Mouse (Mus musculus) neural tube, embryonic 12.5 days (tissue): ENCODE results near the gene Pip5k1b. TPM values are rescaled to one million over a fixed set of nuclear protein-coding genes. Genes with fewer than 3 reads are reported as not detected.

Experiments used
- ATAC-seq: fragments of 200-750 bp; cut with Nextera tagmentation; 2 replicates; pipeline ENCODE4 v1.8.0; 2017; ENCODE audit warnings: low read depth, mild to moderate bottlenecking, moderate TSS enrichment, moderate library complexity; ENCODE audit not compliant: low FRiP score
- H3K27ac ChIP-seq: fragments of 300-500 bp; sonication (generic); 2 replicates; pipeline ENCODE4 v1.5.1; 2016
- H3K27me3 ChIP-seq: fragments of 300-500 bp; sonication (generic); replicated peaks from 2 replicates; pipeline ENCODE4 v1.6.1; 2016; ENCODE audit warnings: mild to moderate bottlenecking
- H3K36me3 ChIP-seq: fragments of 300-500 bp; sonication (generic); 2 replicates; pipeline ENCODE4 v1.6.1; 2016; ENCODE audit warnings: mild to moderate bottlenecking
- H3K4me1 ChIP-seq: fragments of 300-500 bp; sonication (generic); 2 replicates; pipeline ENCODE4 v1.6.1; 2016
- H3K4me2 ChIP-seq: fragments of 300-500 bp; sonication (generic); replicated peaks from 2 replicates; pipeline ENCODE4 v1.6.1; 2016; ENCODE audit warnings: mild to moderate bottlenecking
- H3K4me3 ChIP-seq: fragments of 300-500 bp; sonication (generic); 2 replicates; pipeline ENCODE4 v1.5.1; 2016
- H3K9ac ChIP-seq: fragments of 300-500 bp; sonication (generic); 2 replicates; pipeline ENCODE4 v1.6.1; 2016; ENCODE audit warnings: mild to moderate bottlenecking
- H3K9me3 ChIP-seq: fragments of 300-500 bp; sonication (generic); 2 replicates; pipeline ENCODE4 v1.6.1; 2016; ENCODE audit warnings: mild to moderate bottlenecking
- WGBS: fragments of 180-500 bp; shearing (Covaris S2); methylation state at CpG from one replicate; pipeline ENCODE4 v1.1.7; 2016; 5-methylcytosine and 5-hydroxymethylcytosine counted together
- polyA plus RNA-seq: library from polyadenylated mRNA; unstranded; fragments of >200 nt; fragmentation: Nextera tagmentation; extraction: Ambion mirVana; gene quantifications from 2 replicates; pipeline ENCODE4 v1.2.1, GENCODE M21; 2016

Gene Pip5k1b
- polyA plus RNA-seq, 1 experiment from 2014 or later: 1.7 TPM

DNA sequence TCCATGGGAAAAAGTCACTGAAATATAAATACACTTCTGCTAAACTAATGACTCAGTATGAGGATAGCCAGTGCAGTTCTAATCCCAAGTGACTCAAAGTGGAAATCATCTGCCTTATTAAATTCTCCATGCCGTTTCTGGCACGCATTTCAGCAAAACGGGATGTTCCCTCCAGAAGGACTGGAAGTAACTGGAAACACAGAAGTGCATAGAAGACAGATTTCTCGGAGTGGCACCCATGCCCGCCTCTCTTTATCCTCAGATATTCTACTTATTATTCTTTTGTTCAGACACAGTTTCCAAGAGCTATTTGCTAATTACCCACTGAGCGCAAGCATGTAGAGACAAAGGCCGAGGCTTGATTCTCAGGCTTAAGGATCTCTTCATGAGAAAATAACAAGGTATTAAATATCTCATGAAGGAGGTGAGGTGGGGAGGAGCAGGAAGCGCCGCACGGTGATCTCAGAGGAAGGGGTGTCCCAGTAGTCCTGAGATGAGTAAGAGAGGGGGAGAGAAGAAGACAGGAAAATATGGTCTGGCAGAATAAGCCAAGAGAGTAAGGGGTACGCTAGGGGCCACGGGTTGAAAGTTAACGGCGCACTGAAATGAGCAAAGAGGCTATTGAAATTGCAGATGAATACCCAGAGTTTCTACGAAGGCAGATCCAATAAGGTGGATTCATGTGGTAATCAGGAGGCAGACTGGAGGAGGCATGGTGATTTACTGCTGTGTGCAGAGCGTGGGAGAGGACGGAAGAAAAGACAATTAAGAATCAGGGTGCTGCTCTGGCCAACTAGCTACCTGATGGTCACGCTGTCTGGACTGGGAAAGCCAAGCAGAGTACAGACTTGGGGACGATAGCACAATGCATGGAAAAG lies 183.7 kb downstream of the Pip5k1b start:
- Histone ChIP-seq H3K4me1 (peaks cover 19% of the 10 kb centered on the region), H3K4me2 (peak overlapping the region; percentile 55), H3K9ac (peak overlapping the region; percentile 18; the same call in 1 of the 2 replicates), H3K36me3 (no peaks in the 10 kb centered on the region), H3K4me3 (no peak overlapping the region), H3K27me3 (no peaks in the 10 kb centered on the region), H3K27ac (peak overlapping the region; percentile 62; the same call in 1 of the 2 replicates), H3K9me3 (no peaks in the 10 kb centered on the region)
- peak; percentile 86 for ATAC-seq
- 22% methylated on average over 19 of the region's 19 CpGs for WGBS

DNA sequence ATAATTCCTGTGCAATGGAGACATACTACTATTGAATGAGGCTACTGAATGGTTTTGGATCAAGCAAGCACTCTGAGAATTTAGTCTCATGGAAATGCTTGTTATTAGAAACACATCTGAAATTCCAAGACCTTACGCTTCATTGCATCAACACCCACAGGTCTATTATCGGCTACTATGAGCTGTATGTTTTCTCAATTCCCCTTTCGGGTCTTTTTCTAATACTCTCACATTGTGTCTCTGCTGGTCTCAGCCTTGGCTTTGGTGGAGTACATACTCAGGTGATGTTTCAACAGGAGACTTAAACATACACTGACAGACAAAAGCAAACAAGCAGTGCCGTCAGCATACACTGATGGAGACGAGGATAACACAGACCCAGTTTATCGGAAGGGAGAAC lies 187.3 kb downstream of the Pip5k1b start:
- H3K36me3 ChIP-seq: no peaks in the 10 kb centered on the region
- no peak overlapping the region for H3K4me2 ChIP-seq
- no peak for ATAC-seq
- no peak overlapping the region for H3K27ac ChIP-seq
- H3K4me1 ChIP-seq: peaks cover 19% of the 10 kb centered on the region
- no peaks in the 10 kb centered on the region for H3K9me3 ChIP-seq
- H3K9ac ChIP-seq: no peak overlapping the region
- WGBS: 88% methylated on average over 6 of the region's 6 CpGs
- no peak overlapping the region for H3K4me3 ChIP-seq
- no peaks in the 10 kb centered on the region for H3K27me3 ChIP-seq

DNA sequence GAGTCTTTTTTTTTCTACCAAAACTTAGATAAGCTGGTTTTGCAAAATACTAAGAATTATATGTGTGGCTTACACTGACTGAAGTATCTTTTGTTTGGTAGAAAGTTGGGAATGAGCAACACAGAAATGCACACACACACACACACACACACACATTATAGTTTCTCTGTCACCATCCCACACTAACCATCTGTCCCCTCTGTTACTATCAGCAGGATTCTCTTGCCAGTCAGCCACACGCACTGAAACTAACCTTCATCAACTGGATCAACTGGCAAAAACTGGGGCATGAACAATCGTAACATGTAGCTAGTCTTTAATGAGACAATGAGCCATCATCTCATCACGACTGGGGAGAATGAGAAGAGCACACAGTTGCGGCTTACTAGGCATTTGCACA lies 187.9 kb downstream of the Pip5k1b start:
- Histone ChIP-seq H3K4me2 (no peak overlapping the region), H3K27ac (no peak overlapping the region), H3K27me3 (no peaks in the 10 kb centered on the region), H3K4me1 (peaks cover 12% of the 10 kb centered on the region), H3K36me3 (no peaks in the 10 kb centered on the region), H3K4me3 (no peak overlapping the region), H3K9me3 (no peaks in the 10 kb centered on the region), H3K9ac (no peak overlapping the region)
- 81% methylated on average over 4 of the region's 4 CpGs for WGBS
- ATAC-seq: no peak

DNA sequence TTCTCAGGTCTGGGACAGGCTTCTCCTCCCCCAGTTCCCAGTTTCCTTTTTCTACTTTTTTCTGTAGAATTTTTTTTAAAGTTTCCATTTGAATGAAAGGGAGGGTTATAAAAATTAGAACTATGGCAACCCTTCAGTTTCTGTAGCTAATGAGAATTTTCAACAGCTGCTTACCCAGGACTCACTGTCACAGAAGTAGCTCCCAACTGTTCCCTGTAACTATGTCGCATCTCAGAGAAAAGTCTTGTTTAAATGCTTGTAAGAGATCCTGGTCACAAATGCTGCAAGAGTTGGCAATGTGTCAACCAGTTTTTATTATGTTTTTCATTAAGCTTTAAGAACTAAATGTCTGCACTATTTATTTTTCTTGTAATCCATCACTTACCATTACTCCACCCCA lies 188.9 kb downstream of the Pip5k1b start:
- no peak overlapping the region for H3K4me3 ChIP-seq
- no peaks in the 10 kb centered on the region for H3K36me3 ChIP-seq
- H3K27ac ChIP-seq: no peak overlapping the region
- peaks cover 2% of the 10 kb centered on the region; the same call in 1 of the 2 replicates for H3K4me1 ChIP-seq
- WGBS: 96% methylated on average over 1 of the region's 1 CpGs
- no peaks in the 10 kb centered on the region for H3K27me3 ChIP-seq
- H3K4me2 ChIP-seq: no peak overlapping the region
- no peaks in the 10 kb centered on the region for H3K9me3 ChIP-seq
- H3K9ac ChIP-seq: no peak overlapping the region
- ATAC-seq: no peak

DNA sequence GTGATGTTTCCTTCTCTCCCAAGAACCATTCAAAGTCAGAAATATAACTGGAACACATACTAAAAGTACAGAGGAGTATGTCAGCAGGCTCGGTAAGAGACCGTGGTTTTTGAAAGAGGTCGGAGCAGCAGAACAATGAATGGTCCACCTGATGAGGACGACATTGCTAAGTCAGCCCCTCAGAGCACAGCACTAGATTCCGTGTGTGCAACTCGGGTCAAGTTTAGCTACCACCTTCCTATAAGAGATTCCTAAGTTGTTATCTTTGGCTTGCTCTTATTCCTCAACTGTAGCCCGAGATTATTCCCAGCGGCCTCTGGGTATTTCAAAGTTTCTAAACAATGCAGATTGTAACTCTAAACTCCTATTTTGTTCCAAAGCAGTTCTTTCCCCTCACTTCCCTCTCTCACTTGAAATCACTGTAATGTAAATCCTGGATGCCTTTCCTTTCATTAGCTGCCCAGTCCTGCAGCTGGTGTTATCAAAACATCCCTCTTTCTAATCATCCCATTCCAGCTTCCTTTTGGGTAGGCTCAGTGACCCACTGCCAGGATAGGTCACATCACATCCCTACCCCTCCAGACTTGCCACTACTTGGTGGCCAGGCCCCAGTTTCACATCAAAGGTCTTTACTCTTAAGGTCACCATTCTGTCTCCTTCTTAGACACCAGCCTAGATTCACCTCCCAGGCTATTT lies 192.9 kb downstream of the Pip5k1b start:
- no peak for ATAC-seq

DNA sequence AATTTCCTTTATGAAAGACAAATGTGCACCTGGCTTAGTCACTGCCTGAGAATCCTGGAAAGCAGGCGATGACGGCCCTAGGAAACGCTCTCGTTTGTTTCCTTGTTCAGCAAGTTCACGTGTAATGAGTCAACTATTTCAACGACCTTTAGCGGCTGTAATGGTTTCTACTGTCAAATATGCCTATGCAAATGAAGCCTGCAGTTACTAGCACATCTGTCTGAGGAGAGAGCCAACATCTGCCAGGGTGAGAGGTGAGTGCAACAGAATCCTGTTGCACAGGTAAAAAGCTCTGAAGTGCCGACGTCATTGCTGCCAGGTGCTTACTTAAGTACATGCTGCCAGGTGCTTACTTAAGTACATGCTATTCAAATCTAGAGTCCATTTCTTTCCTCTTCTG lies 196.4 kb downstream of the Pip5k1b start:
- 90% methylated on average over 9 of the region's 9 CpGs for WGBS
- Histone ChIP-seq H3K4me3 (no peak overlapping the region), H3K4me1 (no peaks in the 10 kb centered on the region), H3K36me3 (no peaks in the 10 kb centered on the region), H3K9me3 (no peaks in the 10 kb centered on the region), H3K27ac (no peak overlapping the region), H3K9ac (no peak overlapping the region), H3K27me3 (no peaks in the 10 kb centered on the region), H3K4me2 (no peak overlapping the region)
- no peak for ATAC-seq

More for the DNA sequence above, 192.9 kb downstream of the Pip5k1b start:
- H3K27ac ChIP-seq: no peak overlapping the region
- no peaks in the 10 kb centered on the region for H3K9me3 ChIP-seq
- no peaks in the 10 kb centered on the region for H3K4me1 ChIP-seq
- no peaks in the 10 kb centered on the region for H3K36me3 ChIP-seq
- no peaks in the 10 kb centered on the region for H3K27me3 ChIP-seq
- no peak overlapping the region for H3K4me2 ChIP-seq
- 69% methylated on average over 8 of the region's 8 CpGs for WGBS
- no peak overlapping the region for H3K9ac ChIP-seq
- no peak overlapping the region for H3K4me3 ChIP-seq

DNA sequence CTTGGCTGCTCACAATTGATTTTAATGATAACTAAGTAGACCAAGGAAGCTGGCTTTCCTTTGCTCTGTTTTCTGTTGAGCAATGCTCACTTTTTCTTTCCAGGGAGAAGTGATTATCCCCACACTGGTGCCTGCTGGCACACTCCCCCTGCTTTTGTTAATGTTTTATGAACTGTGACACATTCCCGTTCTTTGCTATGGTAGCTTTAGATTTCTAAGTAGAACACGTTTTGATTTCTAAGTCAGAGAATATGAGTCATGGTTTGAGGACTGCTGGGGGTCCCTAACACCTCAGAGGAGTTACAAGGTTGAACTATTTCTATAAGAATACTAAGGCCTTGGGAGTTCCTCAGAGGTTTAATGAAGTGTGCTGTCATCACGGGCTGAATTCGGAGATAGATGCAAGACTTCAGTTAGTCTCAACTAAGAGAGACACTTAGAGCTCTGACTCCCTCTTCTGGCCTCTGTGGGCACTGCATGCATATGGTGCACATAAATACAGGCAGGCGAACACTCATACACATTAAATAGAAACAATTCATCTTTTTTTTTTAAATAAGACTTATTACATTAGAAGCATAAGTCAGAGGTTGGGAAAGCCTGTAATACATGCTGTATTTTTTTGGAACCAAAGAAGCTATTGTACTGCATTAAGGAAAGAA lies 203.2 kb downstream of the Pip5k1b start:
- no peak for ATAC-seq
- Histone ChIP-seq H3K4me2 (no peak overlapping the region), H3K9me3 (no peaks in the 10 kb centered on the region), H3K27ac (no peak overlapping the region), H3K4me1 (no peaks in the 10 kb centered on the region), H3K27me3 (no peaks in the 10 kb centered on the region), H3K9ac (no peak overlapping the region), H3K36me3 (no peaks in the 10 kb centered on the region), H3K4me3 (no peak overlapping the region)
- WGBS: 71% methylated on average over 5 of the region's 5 CpGs

DNA sequence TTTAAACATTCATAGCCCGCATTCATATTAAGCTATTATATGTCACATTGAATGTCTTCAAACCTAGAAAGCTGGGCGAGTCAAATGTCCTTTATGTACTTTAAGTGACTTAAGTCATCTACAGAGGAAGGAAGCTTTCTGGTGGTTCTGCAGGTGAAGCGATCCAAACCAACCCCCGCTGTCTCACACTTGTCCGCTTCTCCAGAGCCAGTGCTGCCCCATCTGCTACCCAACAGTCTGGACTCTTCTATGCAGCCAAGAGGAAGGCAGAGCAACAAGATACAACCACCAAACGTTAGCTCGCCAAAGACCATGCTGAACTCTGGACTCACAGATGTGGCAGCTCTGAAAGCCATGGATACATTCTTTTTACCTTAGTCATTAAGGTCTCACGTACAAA lies 211.2 kb downstream of the Pip5k1b start:
- Histone ChIP-seq H3K4me2 (no peak overlapping the region), H3K4me1 (no peaks in the 10 kb centered on the region), H3K4me3 (no peak overlapping the region), H3K27ac (no peak overlapping the region), H3K36me3 (no peaks in the 10 kb centered on the region), H3K27me3 (no peaks in the 10 kb centered on the region), H3K9ac (no peak overlapping the region), H3K9me3 (no peaks in the 10 kb centered on the region)
- 94% methylated on average over 8 of the region's 8 CpGs for WGBS
- ATAC-seq: no peak

DNA sequence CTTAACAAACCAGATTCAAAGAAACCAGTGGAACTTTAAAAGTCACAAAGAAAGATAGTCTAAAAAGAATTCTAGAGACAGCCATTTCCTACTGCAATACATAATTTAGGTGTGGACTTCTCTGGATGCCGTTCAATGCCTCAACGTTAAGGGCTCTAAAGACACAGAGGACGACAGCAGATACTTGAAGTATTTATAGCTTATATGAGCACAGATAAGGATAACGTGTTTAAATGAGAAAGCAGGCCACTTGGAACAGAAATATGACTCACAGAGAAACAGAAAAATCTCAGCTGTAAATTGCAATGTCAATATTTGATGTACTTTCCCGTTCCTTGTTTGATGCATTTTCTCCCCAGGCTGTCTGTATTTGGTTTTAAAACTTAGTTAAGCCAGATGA lies 212.9 kb downstream of the Pip5k1b start:
- Histone ChIP-seq H3K4me1 (no peaks in the 10 kb centered on the region), H3K4me3 (no peak overlapping the region), H3K9me3 (no peaks in the 10 kb centered on the region), H3K27ac (no peak overlapping the region), H3K27me3 (no peaks in the 10 kb centered on the region), H3K36me3 (no peaks in the 10 kb centered on the region), H3K4me2 (no peak overlapping the region), H3K9ac (no peak overlapping the region)
- 74% methylated on average over 5 of the region's 5 CpGs for WGBS
- ATAC-seq: no peak

DNA sequence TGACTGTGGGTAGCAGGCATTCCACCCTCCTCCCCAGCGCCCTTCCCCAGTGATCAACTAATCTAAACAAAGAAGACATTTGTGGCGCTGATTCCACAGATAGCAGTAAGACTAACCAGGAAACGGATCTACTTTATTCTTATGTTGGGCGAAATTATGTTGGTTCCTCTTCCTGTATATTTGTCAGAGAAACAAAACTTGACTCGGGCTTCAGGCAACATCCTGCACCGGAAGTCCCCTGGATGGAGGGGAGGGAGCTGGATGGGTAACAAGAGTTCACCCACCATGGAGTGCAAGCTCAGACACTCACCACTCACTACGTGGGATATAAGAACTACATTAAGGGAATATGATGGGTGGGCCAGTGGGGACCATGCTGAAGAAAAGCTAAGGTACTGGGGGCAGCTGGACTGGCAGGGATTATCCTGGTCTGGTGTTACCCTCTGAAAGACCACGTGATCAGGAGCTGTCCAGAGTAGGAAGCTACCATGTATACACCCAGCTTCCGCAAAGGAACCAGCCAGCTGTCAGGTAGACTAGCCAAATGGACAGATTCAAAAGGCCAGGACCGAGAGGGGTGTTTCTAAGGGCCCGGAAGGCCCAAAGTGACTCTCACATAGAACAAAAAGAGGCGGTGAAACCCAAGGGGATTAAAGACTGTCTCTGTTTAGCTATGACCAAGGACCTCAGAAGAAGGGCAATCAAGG lies 219.1 kb downstream of the Pip5k1b start:
- Histone ChIP-seq H3K36me3 (no peaks in the 10 kb centered on the region), H3K4me3 (no peak overlapping the region), H3K9ac (no peak overlapping the region), H3K27me3 (no peaks in the 10 kb centered on the region), H3K4me2 (no peak overlapping the region), H3K9me3 (no peaks in the 10 kb centered on the region), H3K4me1 (no peaks in the 10 kb centered on the region), H3K27ac (no peak overlapping the region)
- 74% methylated on average over 12 of the region's 12 CpGs for WGBS
- ATAC-seq: no peak

DNA sequence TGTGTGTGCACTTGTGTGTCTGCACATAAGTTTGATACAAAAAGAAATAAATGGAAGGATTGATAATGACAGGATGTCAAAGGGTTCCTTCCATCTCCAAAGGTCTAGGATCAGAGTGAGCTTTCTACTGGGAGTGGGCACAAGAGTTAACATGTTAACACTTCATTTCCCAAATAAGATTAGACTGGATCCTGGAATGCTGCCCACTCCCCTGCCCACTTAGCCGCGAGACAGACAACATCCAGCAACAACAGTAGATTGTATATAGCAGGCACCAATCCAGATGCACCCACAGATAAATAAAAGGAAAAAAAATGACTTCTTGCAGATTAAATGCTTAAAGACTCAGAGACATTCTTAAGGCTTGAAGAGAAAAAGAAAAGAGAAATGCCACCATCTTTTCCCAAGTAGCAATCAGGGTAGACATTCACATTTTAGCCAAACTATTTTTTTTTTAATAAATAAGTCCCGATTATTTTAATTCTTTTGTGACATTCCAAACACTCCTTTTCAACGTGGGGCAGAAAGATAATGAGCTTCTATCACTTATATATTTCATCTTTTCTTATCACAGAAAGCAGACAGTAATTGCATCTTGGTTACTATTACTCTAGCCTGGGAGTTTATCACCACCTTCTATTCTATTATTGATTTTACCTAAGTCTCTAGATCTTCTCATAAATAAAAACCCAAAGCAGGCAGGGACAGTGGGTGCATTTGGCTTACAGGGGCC lies 219.9 kb downstream of the Pip5k1b start:
- ATAC-seq: no peak
- WGBS: 82% methylated on average over 4 of the region's 4 CpGs

More for the DNA sequence above, 219.9 kb downstream of the Pip5k1b start:
- Histone ChIP-seq H3K9me3 (no peaks in the 10 kb centered on the region), H3K9ac (no peak overlapping the region), H3K4me3 (no peak overlapping the region), H3K4me1 (no peaks in the 10 kb centered on the region), H3K36me3 (no peaks in the 10 kb centered on the region), H3K27ac (no peak overlapping the region), H3K27me3 (no peaks in the 10 kb centered on the region), H3K4me2 (no peak overlapping the region)
